Mouse (Mus musculus) limb, embryonic 14.5 days (tissue): ENCODE data around the gene H2-Q6. TPM values are rescaled to one million over a fixed set of nuclear protein-coding genes. Genes with fewer than 3 reads are reported as not detected.
"Not testable (repeated sequence)": the region's sequence is repeated elsewhere in the genome, so short reads cannot be mapped to it uniquely, and the experiment has no call there.

Source experiments
- ATAC-seq: fragments of 200-750 bp; cut with Nextera tagmentation; 2 replicates; pipeline ENCODE4 v1.8.0; 2017; ENCODE audit warnings: low read depth, moderate number of reproducible peaks, moderate TSS enrichment; ENCODE audit not compliant: low FRiP score
- DNase-seq: peaks from one replicate; pipeline ENCODE4 v3.0.0-alpha.2; 2015; ENCODE audit warnings: low spot score
- H3K27ac ChIP-seq: fragments of 300-500 bp; sonication (generic); replicated peaks from 2 replicates; pipeline ENCODE4 v1.5.1; 2014; ENCODE audit warnings: low read depth, mild to moderate bottlenecking, low read length, moderate library complexity, mixed read lengths
- H3K27me3 ChIP-seq: fragments of 300-500 bp; sonication (generic); 2 replicates; pipeline ENCODE4 v1.6.1; 2014; ENCODE audit warnings: low read length, mixed read lengths; ENCODE audit not compliant: control insufficient read depth, insufficient read depth
- H3K36me3 ChIP-seq: fragments of 300-500 bp; sonication (generic); 2 replicates; pipeline ENCODE4 v1.6.1; 2014; ENCODE audit warnings: mild to moderate bottlenecking, low read length, moderate library complexity, mixed read lengths; ENCODE audit not compliant: control insufficient read depth, insufficient read depth
- H3K4me1 ChIP-seq: fragments of 300-500 bp; sonication (generic); 2 replicates; pipeline ENCODE4 v1.6.1; 2014; ENCODE audit warnings: antibody characterized with exemption, low read length, mixed read lengths; ENCODE audit not compliant: control insufficient read depth, insufficient read depth
- H3K4me2 ChIP-seq: fragments of 300-500 bp; sonication (generic); replicated peaks from 2 replicates; pipeline ENCODE4 v1.6.1; 2014; ENCODE audit warnings: low read depth, mild to moderate bottlenecking, low read length, moderate library complexity; ENCODE audit not compliant: severe bottlenecking
- H3K4me3 ChIP-seq: fragments of 300-500 bp; sonication (generic); replicated peaks from 2 replicates; pipeline ENCODE4 v1.5.1; 2014; ENCODE audit warnings: low read length
- H3K9ac ChIP-seq: fragments of 300-500 bp; sonication (generic); 2 replicates; pipeline ENCODE4 v1.6.1; 2014; ENCODE audit warnings: mild to moderate bottlenecking, low read depth, low read length, moderate library complexity; ENCODE audit not compliant: severe bottlenecking
- H3K9me3 ChIP-seq: fragments of 300-500 bp; sonication (generic); 2 replicates; pipeline ENCODE4 v1.6.1; 2016; ENCODE audit warnings: low read length; ENCODE audit not compliant: control insufficient read depth
- WGBS: fragments of 180-500 bp; shearing (Covaris S2); extraction: QIAGEN DNeasy Blood & Tissue Kit; methylation state at CpG from one replicate; pipeline ENCODE4 v1.1.7; 2014; 5-methylcytosine and 5-hydroxymethylcytosine counted together
- polyA plus RNA-seq, 2 experiments: library from polyadenylated mRNA; depleted of rRNA in 1 of 2; stranded (reverse) in 1 of 2; unstranded in 1 of 2; fragments of >200 nt; fragmentation: Nextera tagmentation in 1 of 2; extraction: Ambion mirVana in 1 of 2; gene quantifications; 2 replicates each; pipeline versions ENCODE4 v1.2.1 to v1.2.3; 2012 to 2014

The H2-Q6 gene
- polyA plus RNA-seq, 2 experiments, result 0.41 to 0.73 TPM

DNA sequence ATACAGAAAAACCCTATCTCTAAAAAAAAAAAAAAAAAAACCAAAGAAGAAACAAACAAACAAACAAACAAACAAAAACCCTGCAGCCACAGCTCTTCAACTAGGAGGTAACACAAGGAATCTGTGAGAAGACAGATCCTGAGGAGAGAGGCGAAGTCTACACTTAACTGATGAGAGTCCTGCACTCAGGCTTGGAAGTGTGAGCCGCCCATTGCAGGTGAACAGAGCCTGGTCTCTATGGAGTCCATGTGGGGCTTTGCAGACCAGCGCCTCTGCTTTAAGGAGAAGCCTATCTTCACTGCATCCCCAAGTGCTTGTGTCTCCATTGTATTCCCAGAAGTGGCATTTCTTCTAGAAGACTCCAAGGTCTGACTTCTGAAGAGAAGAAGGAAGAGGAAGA, 544 bp upstream of the H2-Q6 start:
- H3K4me3 ChIP-seq, H3K27ac ChIP-seq, ATAC-seq, H3K27me3 ChIP-seq, H3K9ac ChIP-seq, H3K4me2 ChIP-seq, DNase-seq, H3K9me3 ChIP-seq, H3K36me3 ChIP-seq, H3K4me1 ChIP-seq: not testable (repeated sequence)
- WGBS, result 89% methylated on average over 3 of the region's 3 CpGs

DNA sequence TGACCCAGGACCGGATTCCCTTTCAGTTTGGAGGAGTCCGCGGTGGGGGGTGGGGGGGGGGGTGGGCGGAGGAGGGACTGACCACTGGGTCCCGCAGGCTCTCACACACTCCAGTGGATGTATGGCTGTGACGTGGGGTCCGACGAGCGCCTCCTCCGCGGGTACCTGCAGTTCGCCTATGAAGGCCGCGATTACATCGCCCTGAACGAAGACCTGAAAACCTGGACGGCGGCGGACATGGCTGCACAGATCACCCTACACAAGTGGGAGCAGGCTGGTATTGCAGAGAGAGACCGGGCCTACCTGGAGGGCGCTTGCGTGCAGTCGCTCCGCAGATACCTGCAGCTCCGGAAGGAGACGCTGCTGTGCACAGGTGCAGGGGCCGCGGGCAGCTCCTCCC, 824 bp downstream of the H2-Q6 start:
- H3K36me3 ChIP-seq, H3K9me3 ChIP-seq, H3K27me3 ChIP-seq, H3K4me1 ChIP-seq, ATAC-seq, H3K27ac ChIP-seq, DNase-seq, H3K9ac ChIP-seq: not testable (repeated sequence)
- Histone ChIP-seq H3K4me2 (peak overlapping the region; percentile 62), H3K4me3 (peak overlapping the region; percentile 37)
- WGBS, result 16% methylated on average over 24 of the region's 28 CpGs

DNA sequence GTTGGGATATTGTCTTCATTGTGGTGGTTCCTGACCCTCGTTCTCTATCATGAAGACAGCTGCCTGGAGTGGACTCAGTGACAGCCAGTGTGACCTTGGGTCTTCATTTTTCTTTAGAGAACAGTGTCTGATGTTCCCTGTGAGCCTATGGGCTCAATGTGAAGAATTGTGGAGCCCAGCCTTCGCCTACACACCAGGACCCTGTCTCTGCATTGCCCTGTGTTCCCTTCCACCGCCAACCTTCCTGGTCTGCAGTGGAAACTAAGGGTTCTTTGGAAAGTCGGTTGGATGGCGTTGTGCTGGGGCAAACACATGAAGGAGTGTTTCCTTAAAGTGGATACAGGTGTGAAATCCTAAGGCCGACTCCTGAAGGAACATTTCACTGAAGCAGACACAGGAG, 4.2 kb downstream of the H2-Q6 start:
- not testable (repeated sequence) for H3K27me3 ChIP-seq, ATAC-seq, H3K4me1 ChIP-seq, DNase-seq, H3K9ac ChIP-seq, H3K4me2 ChIP-seq, H3K9me3 ChIP-seq, H3K4me3 ChIP-seq, H3K27ac ChIP-seq, H3K36me3 ChIP-seq
- WGBS, result 78% methylated on average over 6 of the region's 6 CpGs

GRCm38 (mm10) chr17:35430671-35431070, 6.0 kb downstream of the H2-Q6 start:
- not testable (repeated sequence) for ATAC-seq, H3K4me1 ChIP-seq, H3K27me3 ChIP-seq, H3K9me3 ChIP-seq, H3K4me3 ChIP-seq, H3K36me3 ChIP-seq, H3K9ac ChIP-seq, H3K4me2 ChIP-seq, H3K27ac ChIP-seq, DNase-seq
- 78% methylated on average over 6 of the region's 6 CpGs for WGBS

DNA sequence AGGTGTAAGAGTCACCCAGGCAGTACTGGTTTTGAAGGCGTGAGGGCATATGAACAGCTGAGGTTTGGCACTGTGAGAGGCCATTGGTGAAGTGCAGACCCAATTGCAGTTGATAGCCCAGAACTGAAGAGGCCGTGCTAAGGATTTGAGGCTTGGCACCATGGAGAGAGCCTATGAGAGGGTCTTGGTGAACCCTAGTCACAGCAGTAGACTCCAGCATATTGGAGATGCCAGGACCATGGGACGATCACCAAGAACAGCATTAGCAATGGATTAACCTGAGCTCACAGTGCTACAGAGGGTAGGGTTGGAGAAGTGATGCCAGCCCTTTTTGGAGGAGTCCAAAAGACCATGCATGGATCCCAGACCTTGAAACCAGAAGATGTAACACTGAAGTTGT, 7.5 kb downstream of the H2-Q6 start:
- not testable (repeated sequence) for DNase-seq, H3K9ac ChIP-seq, H3K9me3 ChIP-seq, H3K27ac ChIP-seq, H3K4me3 ChIP-seq, H3K4me1 ChIP-seq, H3K36me3 ChIP-seq, ATAC-seq, H3K27me3 ChIP-seq, H3K4me2 ChIP-seq
- 75% methylated on average over 2 of the region's 3 CpGs for WGBS

DNA sequence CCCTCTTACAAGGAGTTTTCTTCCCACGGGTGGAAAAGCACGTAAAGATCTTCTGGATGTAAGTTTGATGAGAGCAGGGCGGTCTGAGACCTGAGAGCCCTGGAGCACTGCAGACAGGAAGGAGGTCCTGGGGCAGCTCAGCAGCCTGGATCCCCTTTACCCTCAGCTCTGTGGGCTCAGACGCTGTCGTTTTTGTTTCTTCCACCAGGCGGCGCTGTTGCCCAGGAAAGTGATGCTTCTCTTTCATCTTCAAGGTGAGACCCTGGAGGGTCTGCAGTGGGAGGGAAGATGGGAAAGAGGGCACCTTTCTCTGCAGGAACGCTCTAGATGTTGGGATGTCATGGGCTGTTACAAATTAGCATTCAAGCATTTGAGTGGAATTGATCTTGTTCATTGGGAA, 10.2 kb downstream of the H2-Q6 start:
- H3K9ac ChIP-seq, DNase-seq, H3K4me1 ChIP-seq, ATAC-seq, H3K4me2 ChIP-seq, H3K4me3 ChIP-seq, H3K27me3 ChIP-seq, H3K27ac ChIP-seq, H3K9me3 ChIP-seq, H3K36me3 ChIP-seq: not testable (repeated sequence)
- 7% methylated on average over 8 of the region's 8 CpGs for WGBS

- WGBS, result 74% methylated on average over 3 of the region's 3 CpGs
- not testable (repeated sequence) for H3K27me3 ChIP-seq, H3K4me3 ChIP-seq, H3K36me3 ChIP-seq, H3K4me2 ChIP-seq, DNase-seq, H3K9me3 ChIP-seq, H3K4me1 ChIP-seq, ATAC-seq, H3K27ac ChIP-seq, H3K9ac ChIP-seq
These were observed 10.9 kb downstream of the H2-Q6 start for GRCm38 (mm10) chr17:35435577-35435976.

GRCm38 (mm10) chr17:35437386-35437936, 12.8 kb downstream of the H2-Q6 start:
- H3K9me3 ChIP-seq, DNase-seq, ATAC-seq, H3K27me3 ChIP-seq, H3K36me3 ChIP-seq, H3K4me2 ChIP-seq, H3K4me3 ChIP-seq, H3K27ac ChIP-seq, H3K4me1 ChIP-seq, H3K9ac ChIP-seq: not testable (repeated sequence)
- 67% methylated on average over 1 of the region's 1 CpGs for WGBS
